Mouse (Mus musculus) bone marrow, adult 2 months (tissue): ENCODE measurements around the gene Cacna2d2.

Source experiments
- CTCF ChIP-seq: fragments of 200-500 bp; IDR thresholded peaks from 2 replicates; pipeline ENCODE4 v1.5.1; 2011; ENCODE audit warnings: low read length, control low read depth; ENCODE audit not compliant: control insufficient read depth, insufficient read depth
- POLR2A ChIP-seq: fragments of 200-500 bp; IDR thresholded peaks from 2 replicates; pipeline ENCODE4 v1.6.1; 2011; ENCODE audit warnings: low read depth, mild to moderate bottlenecking, control low read depth, low read length, borderline replicate concordance; ENCODE audit not compliant: control insufficient read depth

DNA sequence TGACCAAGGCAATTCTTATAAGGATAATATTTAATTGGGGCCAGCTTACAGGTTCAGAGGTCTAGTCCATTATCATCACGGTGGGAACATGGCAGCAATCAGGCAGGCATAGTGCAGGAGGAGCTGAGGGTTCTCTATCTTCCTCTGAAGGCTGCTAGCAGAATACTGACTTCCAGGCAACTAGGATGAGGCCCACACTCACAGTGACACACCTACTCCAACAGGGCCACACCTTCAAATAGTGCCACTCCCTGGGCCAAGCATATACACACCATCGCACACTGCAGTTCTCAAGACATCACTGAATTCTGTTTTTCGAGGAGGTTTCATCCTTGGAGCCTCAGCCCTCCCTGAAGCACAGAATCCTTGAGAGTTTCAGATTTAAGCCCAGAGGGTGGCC lies 96.9 kb downstream of the Cacna2d2 start:
- TF ChIP-seq CTCF, result no peak
- no peak for TF ChIP-seq POLR2A
